Mouse (Mus musculus) cerebellum, adult 18-20 months (tissue): ENCODE data around the gene Strip2.
A peak's percentile ranks its signal among the peaks of the same experiment; 100 is the strongest.

Source experiments
- DNase-seq, 2 experiments: peaks; one replicate each; pipeline ENCODE4 v3.0.0; 2021

Strip2 gene

GRCm38 (mm10) chr6:29930665-29931064 is 13.9 kb downstream of the Strip2 start:
- DNase-seq, result no peak

DNA sequence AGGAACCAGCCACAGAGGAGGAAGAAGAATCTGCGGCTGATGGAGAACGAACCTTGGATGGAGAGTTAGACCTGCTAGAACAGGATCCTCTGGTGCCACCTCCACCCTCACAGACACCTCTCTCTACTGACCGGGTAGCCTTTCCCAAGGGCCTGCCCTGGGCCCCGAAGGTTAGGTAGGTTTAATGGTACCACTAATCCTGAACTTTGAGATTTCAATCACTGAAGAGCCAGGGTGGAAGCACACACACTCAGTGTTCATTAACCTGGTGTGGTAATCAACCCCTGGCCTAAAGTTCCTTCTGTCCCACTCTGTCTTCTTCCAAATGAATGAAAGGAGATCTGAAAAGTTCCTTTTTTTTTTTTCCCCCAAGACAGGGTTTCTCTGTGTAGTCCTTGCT is 14.4 kb downstream of the Strip2 start:
- DNase-seq, result no peak

DNA sequence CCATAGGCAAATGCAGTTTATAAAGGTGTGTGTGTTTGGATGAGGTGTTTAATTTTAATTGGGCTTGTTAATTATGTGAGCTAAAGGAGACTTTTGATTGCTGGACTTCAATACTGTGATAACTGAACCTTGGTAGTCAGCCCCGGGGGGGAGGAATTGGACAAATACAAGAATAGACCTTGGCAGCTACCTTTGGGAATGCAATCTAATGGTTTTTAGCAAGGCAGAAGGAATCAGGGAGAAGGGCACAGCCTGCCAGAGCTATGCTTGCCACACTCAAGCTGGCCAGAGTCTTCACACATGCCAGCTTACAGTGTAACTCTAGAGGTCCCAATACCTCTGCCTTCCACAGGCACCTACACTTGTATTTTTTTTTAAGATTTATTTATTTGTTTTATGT is 18.9 kb downstream of the Strip2 start:
- DNase-seq, result no peak

DNA sequence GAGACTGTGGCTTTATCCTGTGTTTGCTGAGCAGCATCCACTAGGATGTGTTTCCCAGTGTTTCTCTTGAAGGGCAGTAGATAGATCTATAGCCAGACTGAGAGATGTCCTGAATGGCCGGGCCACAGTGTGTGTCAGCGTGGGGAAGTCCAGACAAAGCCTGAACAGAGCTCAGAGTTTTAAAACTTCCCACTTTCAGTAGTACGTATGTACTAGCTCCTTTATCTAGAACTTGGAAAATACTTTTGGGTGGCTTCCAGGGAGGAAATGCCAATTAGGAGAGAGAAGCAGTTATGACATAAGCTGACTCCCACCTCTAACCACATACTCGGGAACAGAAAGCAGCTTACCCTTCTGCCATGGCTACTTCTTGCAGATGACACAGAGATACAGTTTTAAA is 23.6 kb downstream of the Strip2 start:
- no peak for DNase-seq

- no peak for DNase-seq
Observed at GRCm38 (mm10) chr6:29941036-29941435, 24.2 kb downstream of the Strip2 start.

- DNase-seq, result no peak
Observed at GRCm38 (mm10) chr6:29944465-29944864, 27.7 kb downstream of the Strip2 start.

- DNase-seq, result no peak
Observed at GRCm38 (mm10) chr6:29946568-29946967, 29.8 kb downstream of the Strip2 start.

GRCm38 (mm10) chr6:29947823-29948222 is 31.0 kb downstream of the Strip2 start:
- no peak for DNase-seq

DNA sequence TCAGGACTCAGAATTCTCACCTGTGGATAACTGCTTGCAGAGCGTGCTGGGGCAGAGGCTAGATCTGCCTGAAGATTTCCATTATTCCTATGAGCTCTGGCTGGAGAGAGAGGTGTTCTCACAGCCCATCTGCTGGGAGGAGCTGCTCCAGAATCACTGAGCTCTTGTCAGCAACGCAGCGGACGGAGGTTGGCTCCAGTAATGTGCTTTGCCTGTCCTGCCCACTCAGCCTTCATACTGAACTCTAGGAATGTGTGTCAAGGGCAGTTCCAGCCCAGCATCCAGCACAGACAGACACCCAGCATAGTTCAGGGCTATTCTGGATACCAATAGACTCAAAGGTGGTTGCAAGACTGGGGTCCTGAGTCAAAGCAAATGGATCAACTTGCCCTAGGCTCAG is 39.9 kb downstream of the Strip2 start:
- DNase-seq, result no peak

GRCm38 (mm10) chr6:29958669-29959068 is 41.9 kb downstream of the Strip2 start:
- no peak for DNase-seq

DNA sequence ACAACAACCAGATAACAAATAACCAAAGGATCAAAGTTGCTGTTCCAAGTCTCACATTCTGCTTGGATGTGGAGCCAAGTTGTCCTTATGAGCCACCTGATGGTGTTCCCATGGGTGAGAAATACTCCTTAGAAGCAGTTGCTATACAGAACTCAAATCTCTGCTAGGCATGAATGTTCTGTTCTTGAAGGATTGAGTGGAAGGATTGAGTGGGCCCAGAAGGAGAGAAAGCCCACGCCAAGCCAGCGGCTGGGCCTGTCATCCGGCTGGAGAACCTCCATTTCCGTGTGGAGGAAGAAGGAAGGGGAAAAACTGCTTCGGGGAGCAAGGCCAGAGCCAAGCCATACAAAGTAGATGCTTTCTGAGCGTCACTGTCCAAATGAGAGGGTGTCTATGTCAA is 44.3 kb downstream of the Strip2 start:
- DNase-seq, result no peak

DNA sequence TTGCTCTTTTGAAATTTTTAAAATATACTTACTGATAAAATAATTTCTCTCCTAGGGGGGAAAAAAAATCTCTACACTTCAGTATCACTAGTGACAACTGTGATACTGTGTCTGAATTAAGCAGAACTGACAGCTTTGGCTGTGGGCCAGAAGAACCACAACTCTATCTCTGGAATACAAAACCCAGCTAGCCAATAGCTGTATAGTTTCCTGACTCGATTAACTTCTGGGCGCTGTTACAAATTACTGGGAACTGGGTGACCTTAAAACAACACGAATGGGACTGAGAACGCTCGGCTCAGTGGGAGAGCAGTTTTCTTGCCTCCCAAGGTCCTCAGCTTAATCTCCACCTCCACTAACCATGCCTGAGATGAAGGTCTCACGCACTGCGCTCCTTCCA is 51.1 kb downstream of the Strip2 start:
- no peak for DNase-seq

DNA sequence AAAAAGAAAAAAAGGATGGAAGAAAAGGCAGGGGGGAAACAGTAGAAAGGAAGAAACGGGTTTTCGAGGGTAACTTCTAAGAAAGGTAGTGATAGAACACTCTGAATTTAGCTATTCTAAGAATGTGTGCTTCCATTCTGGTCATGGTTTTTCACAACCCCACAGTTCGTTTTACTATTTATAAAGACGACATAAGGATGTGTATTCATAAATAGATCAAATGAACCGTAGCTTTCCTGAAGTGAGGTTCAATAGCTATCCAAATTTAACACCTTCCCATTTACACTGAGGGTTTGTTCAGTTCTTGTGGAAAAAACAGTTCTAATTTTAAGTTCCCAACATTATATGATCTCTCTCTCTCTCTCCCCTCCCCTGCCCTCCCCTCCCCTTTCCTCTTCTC is 56.5 kb downstream of the Strip2 start:
- DNase-seq, result no peak

DNA sequence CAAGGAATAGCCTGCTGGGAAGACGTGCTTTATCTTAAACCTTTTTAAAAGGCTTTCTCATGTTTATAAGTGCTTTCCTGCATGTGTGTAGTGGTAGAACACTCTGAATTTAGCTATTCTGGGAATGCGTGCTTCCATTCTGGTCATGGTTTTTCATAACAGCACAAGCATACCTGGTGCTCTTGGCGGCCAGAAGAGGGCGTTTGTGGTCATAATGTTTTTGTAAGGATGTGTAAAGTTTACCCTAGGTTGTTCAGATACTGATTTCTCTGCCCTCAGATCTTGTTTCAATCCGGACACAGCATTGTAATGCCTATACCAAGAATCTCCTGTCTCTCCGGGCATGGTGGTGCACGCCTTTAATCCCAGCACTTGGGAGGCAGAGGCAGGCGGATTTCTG is 58.0 kb downstream of the Strip2 start:
- DNase-seq, result no peak

- DNase-seq, result no peak
Observed at GRCm38 (mm10) chr6:29980461-29980860, 63.6 kb downstream of the Strip2 start.

DNA sequence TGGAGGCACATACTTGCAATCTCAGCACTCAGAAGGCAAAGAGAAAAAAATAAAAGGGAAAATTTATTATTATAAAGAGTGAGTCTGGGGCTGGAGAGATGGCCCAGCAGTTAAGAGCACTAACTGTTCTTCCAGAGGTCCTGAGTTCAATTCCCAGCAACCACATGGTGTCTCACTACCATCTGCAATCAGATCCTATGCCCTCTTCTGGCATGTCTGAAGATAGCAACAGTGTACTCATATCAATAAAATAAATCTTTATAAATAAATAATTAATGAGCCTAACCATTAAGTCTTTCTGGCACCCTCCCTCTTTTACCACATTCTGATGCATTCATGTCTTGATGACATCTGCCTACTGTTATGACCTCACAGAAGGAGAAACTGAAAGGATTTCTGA is 65.0 kb downstream of the Strip2 start:
- no peak for DNase-seq

- DNase-seq, result peak; percentile 23 to 37
Observed at GRCm38 (mm10) chr6:29985058-29985498, 68.3 kb downstream of the Strip2 start.

- no peak for DNase-seq
Observed at GRCm38 (mm10) chr6:29985504-29985903, 68.7 kb downstream of the Strip2 start.

DNA sequence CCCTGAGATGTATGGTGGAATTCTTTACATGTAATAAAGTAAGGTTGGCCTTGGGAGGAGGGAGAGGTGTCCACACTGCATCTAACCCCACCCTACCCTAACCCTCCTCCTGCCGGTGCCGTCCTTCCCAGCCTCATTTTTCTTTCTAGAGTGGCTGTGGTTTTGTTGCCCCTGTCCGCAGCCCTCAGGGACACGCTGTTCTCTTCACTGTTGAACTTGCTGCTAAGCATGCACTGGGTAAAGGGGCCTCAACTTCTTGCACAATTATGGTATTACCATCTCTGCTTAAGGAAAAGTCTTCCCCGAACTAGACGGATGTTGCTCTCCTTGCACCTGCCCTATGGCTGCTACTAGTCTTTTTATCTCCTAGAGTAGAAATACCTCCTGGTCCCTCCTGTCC is 69.2 kb downstream of the Strip2 start:
- DNase-seq, result no peak

GRCm38 (mm10) chr6:29987246-29987645 is 70.4 kb downstream of the Strip2 start:
- DNase-seq, result no peak

DNA sequence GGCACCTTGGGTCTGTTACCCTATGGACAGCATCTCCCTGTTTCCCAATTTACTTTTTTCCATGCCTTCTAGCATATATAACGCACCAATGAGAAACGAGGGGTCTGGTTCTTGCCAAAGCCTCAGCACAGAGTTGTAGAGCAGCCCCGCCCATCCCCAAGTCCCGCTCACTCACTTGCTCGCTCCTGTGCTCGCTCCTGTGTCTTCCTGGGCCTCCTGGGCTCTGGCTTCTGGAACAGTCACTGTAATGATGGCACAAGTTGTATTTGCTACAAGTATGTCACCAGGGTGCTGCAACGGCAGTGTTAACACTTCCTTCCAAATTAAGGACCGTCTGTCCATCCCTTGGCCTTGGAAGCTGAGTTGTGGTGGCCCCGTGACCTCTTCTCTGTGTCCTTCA is 81.3 kb downstream of the Strip2 start:
- DNase-seq, result peak in 1 of 2 experiments; percentile 3

- DNase-seq, result no peak
Observed at GRCm38 (mm10) chr6:29998771-29999170, 82.0 kb downstream of the Strip2 start.

DNA sequence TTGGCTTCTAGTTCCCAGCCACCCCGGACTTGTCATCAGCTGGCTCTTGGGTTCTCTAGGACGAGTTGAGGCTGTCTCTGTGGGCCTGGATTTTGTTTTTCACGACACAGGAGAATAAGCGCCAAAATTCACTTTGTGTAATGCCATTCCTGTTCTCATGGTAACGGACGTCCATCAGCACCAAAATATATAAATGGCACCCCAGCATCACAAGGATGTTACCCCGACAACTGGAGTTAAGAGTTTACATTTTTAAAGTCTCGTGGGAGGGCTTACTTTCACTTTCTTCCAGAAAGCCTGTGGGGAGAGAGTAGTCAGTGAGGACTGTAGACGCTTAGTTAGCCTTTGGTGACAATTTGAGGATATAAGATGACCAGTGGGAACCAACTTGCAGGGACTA is 85.8 kb downstream of the Strip2 start:
- DNase-seq, result no peak

- no peak for DNase-seq
Observed at GRCm38 (mm10) chr6:30005851-30006250, 89.0 kb downstream of the Strip2 start.

GRCm38 (mm10) chr6:30009204-30009603 is 92.4 kb downstream of the Strip2 start:
- no peak for DNase-seq
